Mouse (Mus musculus) olfactory bulb, adult 2 months (tissue): ENCODE results near the gene Lamtor1.

Source experiments
- CTCF ChIP-seq: fragments of 200-500 bp; IDR thresholded peaks from 2 replicates; pipeline ENCODE4 v1.5.1; 2012; ENCODE audit warnings: low read depth, mild to moderate bottlenecking, low read length, moderate library complexity; ENCODE audit not compliant: insufficient read depth
- POLR2A ChIP-seq: fragments of 200-500 bp; IDR thresholded peaks from 2 replicates; pipeline ENCODE4 v1.6.1; 2012; ENCODE audit warnings: mild to moderate bottlenecking, low read depth, low read length, moderate library complexity; ENCODE audit not compliant: insufficient read depth

DNA sequence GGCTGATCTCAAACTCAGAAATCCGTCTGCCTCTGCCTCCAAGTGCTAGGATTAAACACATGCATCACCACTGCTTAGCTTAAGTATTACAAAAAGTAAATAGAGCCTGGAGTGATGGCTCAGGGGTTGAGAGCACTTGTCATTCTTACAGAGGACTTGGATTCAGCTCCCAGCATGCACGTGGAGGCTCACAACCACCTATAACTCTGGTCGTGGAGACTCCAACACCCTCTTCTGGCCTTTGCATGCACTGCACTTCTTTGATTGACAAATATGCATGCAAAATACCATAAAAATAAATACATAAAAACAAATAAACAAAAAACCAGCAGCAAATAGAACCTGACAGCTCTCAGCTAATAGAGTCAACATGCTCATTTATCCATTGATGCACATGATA lies 43.4 kb upstream of the Lamtor1 start:
- no peak for TF ChIP-seq CTCF
- TF ChIP-seq POLR2A: no peak
